Mouse (Mus musculus) limb, embryonic 14.5 days (tissue): ENCODE data around the gene Zzz3. TPM values are rescaled to one million over a fixed set of nuclear protein-coding genes. Genes with fewer than 3 reads are reported as not detected.

Experiments
- ATAC-seq: fragments of 200-750 bp; cut with Nextera tagmentation; 2 replicates; pipeline ENCODE4 v1.8.0; 2017; ENCODE audit warnings: low read depth, moderate number of reproducible peaks, moderate TSS enrichment; ENCODE audit not compliant: low FRiP score
- DNase-seq: peaks from one replicate; pipeline ENCODE4 v3.0.0-alpha.2; 2015; ENCODE audit warnings: low spot score
- H3K27ac ChIP-seq: fragments of 300-500 bp; sonication (generic); replicated peaks from 2 replicates; pipeline ENCODE4 v1.5.1; 2014; ENCODE audit warnings: low read depth, mild to moderate bottlenecking, low read length, moderate library complexity, mixed read lengths
- H3K27me3 ChIP-seq: fragments of 300-500 bp; sonication (generic); 2 replicates; pipeline ENCODE4 v1.6.1; 2014; ENCODE audit warnings: low read length, mixed read lengths; ENCODE audit not compliant: control insufficient read depth, insufficient read depth
- H3K36me3 ChIP-seq: fragments of 300-500 bp; sonication (generic); 2 replicates; pipeline ENCODE4 v1.6.1; 2014; ENCODE audit warnings: mild to moderate bottlenecking, low read length, moderate library complexity, mixed read lengths; ENCODE audit not compliant: control insufficient read depth, insufficient read depth
- H3K4me1 ChIP-seq: fragments of 300-500 bp; sonication (generic); 2 replicates; pipeline ENCODE4 v1.6.1; 2014; ENCODE audit warnings: antibody characterized with exemption, low read length, mixed read lengths; ENCODE audit not compliant: control insufficient read depth, insufficient read depth
- H3K4me2 ChIP-seq: fragments of 300-500 bp; sonication (generic); replicated peaks from 2 replicates; pipeline ENCODE4 v1.6.1; 2014; ENCODE audit warnings: low read depth, mild to moderate bottlenecking, low read length, moderate library complexity; ENCODE audit not compliant: severe bottlenecking
- H3K4me3 ChIP-seq: fragments of 300-500 bp; sonication (generic); replicated peaks from 2 replicates; pipeline ENCODE4 v1.5.1; 2014; ENCODE audit warnings: low read length
- H3K9ac ChIP-seq: fragments of 300-500 bp; sonication (generic); 2 replicates; pipeline ENCODE4 v1.6.1; 2014; ENCODE audit warnings: mild to moderate bottlenecking, low read depth, low read length, moderate library complexity; ENCODE audit not compliant: severe bottlenecking
- H3K9me3 ChIP-seq: fragments of 300-500 bp; sonication (generic); 2 replicates; pipeline ENCODE4 v1.6.1; 2016; ENCODE audit warnings: low read length; ENCODE audit not compliant: control insufficient read depth
- POLR2A ChIP-seq: fragments of 200-500 bp; IDR thresholded peaks from 2 replicates; pipeline ENCODE4 v1.8.0; 2012; ENCODE audit warnings: inconsistent platforms, mild to moderate bottlenecking, moderate library complexity, borderline replicate concordance; ENCODE audit not compliant: insufficient read depth, insufficient read length; ENCODE audit errors: extremely low read depth
- WGBS: fragments of 180-500 bp; shearing (Covaris S2); extraction: QIAGEN DNeasy Blood & Tissue Kit; methylation state at CpG from one replicate; pipeline ENCODE4 v1.1.7; 2014; 5-methylcytosine and 5-hydroxymethylcytosine counted together
- polyA plus RNA-seq, 2 experiments: library from polyadenylated mRNA; depleted of rRNA in 1 of 2; stranded (reverse) in 1 of 2; unstranded in 1 of 2; fragments of >200 nt; fragmentation: Nextera tagmentation in 1 of 2; extraction: Ambion mirVana in 1 of 2; gene quantifications; 2 replicates each; pipeline versions ENCODE4 v1.2.1 to v1.2.3; 2012 to 2014

The Zzz3 gene
- polyA plus RNA-seq, 2 experiments, result 36.8 to 53.6 TPM

DNA sequence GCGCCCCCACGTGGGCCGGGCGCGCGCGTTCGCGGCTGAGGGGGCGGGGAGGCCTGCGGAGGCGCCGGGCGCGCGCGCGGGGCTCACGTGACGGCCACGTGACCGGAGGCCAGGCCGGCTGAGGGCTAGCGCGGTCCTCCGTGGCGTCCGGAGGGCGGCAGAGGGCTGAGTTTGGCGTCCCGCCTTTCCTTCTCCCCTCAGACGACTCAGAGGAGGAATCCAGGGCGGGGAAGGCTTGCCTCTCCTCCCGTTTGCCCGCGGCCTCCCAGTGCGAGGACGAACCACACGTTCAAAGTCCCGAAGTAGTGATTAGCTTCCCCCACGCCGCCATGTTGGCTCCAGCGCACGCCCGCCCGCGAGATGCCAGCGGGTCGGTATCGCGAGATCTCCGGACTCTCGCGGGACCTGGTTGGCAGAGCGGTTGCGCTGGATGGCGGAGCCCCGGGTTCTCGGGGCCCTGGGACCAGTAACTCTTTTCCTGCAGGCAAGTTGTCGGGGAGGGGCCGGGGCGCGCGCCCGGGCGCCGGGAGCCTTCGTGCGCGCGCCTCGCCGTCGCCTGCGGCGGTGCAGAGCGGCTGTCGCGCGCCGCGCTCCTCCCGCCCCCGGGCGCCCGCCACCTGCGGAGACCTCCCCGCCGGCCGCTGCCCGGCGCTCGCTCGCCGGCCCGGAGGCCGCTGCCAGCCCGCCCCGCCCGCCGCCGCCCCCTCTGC is 1.2 kb downstream of the Zzz3 start:
- H3K9ac ChIP-seq, result peak overlapping the region; percentile 92
- DNase-seq (peak; percentile 96), ATAC-seq (peak; percentile 89)
- peak overlapping the region; percentile 76 for H3K4me2 ChIP-seq
- H3K27me3 ChIP-seq, result no peaks in the 10 kb centered on the region
- H3K9me3 ChIP-seq, result no peaks in the 10 kb centered on the region
- H3K4me3 ChIP-seq, result peak overlapping the region; percentile 74
- under 1% methylated on average over 39 of the region's 102 CpGs for WGBS
- peak overlapping the region; percentile 99 for H3K27ac ChIP-seq
- peak; percentile 91; the same call in 1 of the 2 replicates for TF ChIP-seq POLR2A
- peaks cover 13% of the 10 kb centered on the region for H3K4me1 ChIP-seq
- H3K36me3 ChIP-seq, result peaks cover 24% of the 10 kb centered on the region

DNA sequence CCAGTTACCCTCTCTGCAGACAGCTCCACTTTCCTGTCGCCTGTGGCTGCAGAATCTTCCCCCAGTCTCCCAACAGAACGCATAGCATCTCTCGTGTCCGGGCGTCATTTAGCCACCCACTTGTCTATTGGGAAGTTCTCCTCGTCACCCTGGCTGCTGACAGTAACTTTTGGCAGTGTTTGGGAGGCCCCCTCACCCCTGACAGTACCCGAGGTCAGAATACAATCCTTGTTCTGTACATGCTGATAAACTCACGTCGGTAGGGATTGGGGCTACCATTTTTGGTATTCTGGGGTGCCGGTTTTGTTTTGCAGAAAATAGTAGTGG is 1.7 kb downstream of the Zzz3 start:
- no peak for DNase-seq
- no peaks in the 10 kb centered on the region for H3K27me3 ChIP-seq

DNA sequence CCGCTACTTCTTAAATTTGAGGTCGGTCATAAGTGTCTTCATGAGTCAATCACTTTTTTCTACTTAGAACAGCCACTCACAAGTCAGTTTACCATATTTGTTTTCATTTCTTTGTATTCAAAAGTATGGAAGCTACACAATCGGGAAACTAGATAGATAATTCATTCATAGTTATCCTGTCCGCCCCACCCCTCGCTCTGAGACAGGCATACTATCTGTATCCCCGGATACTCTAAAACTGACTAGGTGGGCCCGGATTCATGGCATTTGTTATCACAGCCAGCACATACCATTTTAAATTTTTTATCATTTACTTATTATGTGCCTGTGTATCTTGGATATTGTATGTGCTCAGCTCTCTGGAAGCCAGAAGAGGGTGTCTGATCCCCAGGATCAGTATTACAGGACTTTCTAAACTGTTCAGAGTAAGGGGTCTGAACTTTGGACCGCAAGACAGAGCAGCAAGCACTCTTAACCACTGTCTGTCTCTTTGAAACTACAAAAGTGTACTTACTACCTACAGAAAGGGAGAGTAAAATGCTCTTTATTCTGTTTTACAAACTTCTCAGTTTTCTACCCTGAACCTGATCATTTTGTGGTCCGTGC is 2.2 kb downstream of the Zzz3 start:
- Histone ChIP-seq H3K4me3 (peak overlapping the region; percentile 74), H3K9me3 (no peaks in the 10 kb centered on the region), H3K4me2 (peak overlapping the region; percentile 76), H3K27ac (peak overlapping the region; percentile 99; the same call in 1 of the 2 replicates), H3K36me3 (peaks cover 14% of the 10 kb centered on the region), H3K27me3 (no peaks in the 10 kb centered on the region), H3K4me1 (peaks cover 20% of the 10 kb centered on the region), H3K9ac (peak overlapping the region; percentile 92)
- WGBS, result 61% methylated on average over 9 of the region's 9 CpGs
- no peak for ATAC-seq
- DNase-seq, result no peak
- no peak for TF ChIP-seq POLR2A

More for the DNA sequence above, 1.7 kb downstream of the Zzz3 start:
- peaks cover 15% of the 10 kb centered on the region for H3K4me1 ChIP-seq
- whole genome bisulfite sequencing, result under 1% methylated on average over 10 of the region's 10 CpGs
- peak overlapping the region; percentile 99 for H3K27ac ChIP-seq
- peaks cover 19% of the 10 kb centered on the region for H3K36me3 ChIP-seq
- no peak for TF ChIP-seq POLR2A
- H3K9ac ChIP-seq, result peak overlapping the region; percentile 92
- no peak for ATAC-seq
- H3K4me3 ChIP-seq, result peak overlapping the region; percentile 74
- H3K9me3 ChIP-seq, result no peaks in the 10 kb centered on the region
- peak overlapping the region; percentile 76 for H3K4me2 ChIP-seq

DNA sequence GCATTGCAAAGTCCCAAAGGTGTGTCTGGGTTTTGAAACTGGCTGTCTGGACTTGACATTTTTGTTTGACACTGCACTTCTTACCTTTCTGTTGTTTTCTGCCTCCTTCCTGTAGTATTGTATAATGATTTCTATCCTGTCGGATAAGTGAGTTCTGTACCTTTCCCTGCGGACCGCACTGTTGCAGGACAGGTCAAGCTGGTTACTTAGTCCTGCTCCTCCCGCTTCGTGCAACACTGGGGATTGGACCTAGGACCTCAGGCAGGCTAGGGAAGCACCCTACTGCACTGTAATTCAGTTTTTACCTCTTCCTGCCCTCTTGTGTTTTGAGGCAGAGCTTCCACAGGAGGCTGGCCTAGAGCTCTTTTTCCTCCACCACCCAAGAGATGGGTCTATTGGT is 5.2 kb downstream of the Zzz3 start:
- no peak for DNase-seq
- no peak overlapping the region for H3K4me3 ChIP-seq
- H3K27ac ChIP-seq, result no peak overlapping the region
- H3K9me3 ChIP-seq, result no peaks in the 10 kb centered on the region
- no peak for ATAC-seq
- H3K4me2 ChIP-seq, result no peak overlapping the region
- 0 out of 2 replicates have a peak, but pooled peaks cover 3% of the 10 kb centered on the region for H3K36me3 ChIP-seq
- H3K4me1 ChIP-seq, result peaks cover 13% of the 10 kb centered on the region
- 83% methylated on average over 5 of the region's 5 CpGs for WGBS
- no peaks in the 10 kb centered on the region for H3K27me3 ChIP-seq
- no peak for TF ChIP-seq POLR2A
- no peak overlapping the region for H3K9ac ChIP-seq

DNA sequence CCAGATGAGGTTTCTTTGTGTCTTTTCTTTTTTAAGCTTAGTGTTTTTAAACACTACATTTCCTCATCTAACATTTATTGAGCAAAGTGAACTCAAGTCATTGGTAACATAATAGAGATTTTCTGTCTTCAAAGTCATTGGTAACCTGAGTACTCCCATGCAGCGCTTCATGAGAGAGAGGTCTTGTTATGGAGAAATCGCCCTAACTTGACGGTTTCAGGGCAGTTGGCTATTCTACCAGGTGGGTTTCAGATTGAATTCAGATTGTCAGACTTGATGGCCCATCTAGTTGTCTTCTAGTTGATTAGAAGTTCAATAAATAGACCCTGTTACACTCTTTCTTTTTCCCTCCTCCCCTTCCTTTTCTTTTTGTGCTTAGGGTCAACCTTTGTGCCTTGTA is 5.6 kb downstream of the Zzz3 start:
- no peak overlapping the region for H3K4me2 ChIP-seq
- 0 out of 2 replicates have a peak, but pooled peaks cover 3% of the 10 kb centered on the region for H3K36me3 ChIP-seq
- DNase-seq (no peak), ATAC-seq (no peak)
- 69% methylated on average over 3 of the region's 3 CpGs for WGBS
- no peak overlapping the region for H3K27ac ChIP-seq
- H3K4me1 ChIP-seq, result peaks cover 13% of the 10 kb centered on the region
- no peak for TF ChIP-seq POLR2A
- H3K4me3 ChIP-seq, result no peak overlapping the region
- H3K27me3 ChIP-seq, result no peaks in the 10 kb centered on the region
- H3K9me3 ChIP-seq, result no peaks in the 10 kb centered on the region
- no peak overlapping the region for H3K9ac ChIP-seq
